Mouse (Mus musculus): Measurements from ENCODE around the gene Hoxa5.
A peak's percentile ranks its signal among the peaks of the same experiment; 100 is the strongest.

The Hoxa5 gene

GRCm38 (mm10) chr6:52164626-52165440 lies 39.6 kb downstream of the Hoxa5 start, which contains the start of gene Hoxa2:
TSS of gene Hoxa2 (minus strand) at chr6:52164831.
- no peak for DNase-seq (ENCODE audit: extremely low read depth, low read depth, low spot score)

- no peak for DNase-seq (ENCODE audit: extremely low read depth, low read depth, low spot score)
These were observed 40.2 kb downstream of the Hoxa5 start for GRCm38 (mm10) chr6:52164051-52164625.

GRCm38 (mm10) chr6:52163366-52164031 lies 40.9 kb downstream of the Hoxa5 start:
- no peak for DNase-seq (ENCODE audit: extremely low read depth, low read depth, low spot score)

- no peak for DNase-seq (ENCODE audit: extremely low read depth, low read depth, low spot score)
These were observed 41.6 kb downstream of the Hoxa5 start for GRCm38 (mm10) chr6:52162611-52163365.

- no peak for DNase-seq (ENCODE audit: extremely low read depth, low read depth, low spot score)
These were observed 42.4 kb downstream of the Hoxa5 start for GRCm38 (mm10) chr6:52162093-52162380.

- no peak for DNase-seq (ENCODE audit: extremely low read depth, low read depth, low spot score)
These were observed 42.9 kb downstream of the Hoxa5 start for GRCm38 (mm10) chr6:52161336-52162092.

- peak; percentile 30 for DNase-seq (ENCODE audit: extremely low read depth, low read depth, low spot score)
These were observed 43.7 kb downstream of the Hoxa5 start for GRCm38 (mm10) chr6:52160511-52161335.

- DNase-seq (ENCODE audit: extremely low read depth, low read depth, low spot score): no peak
These were observed 44.4 kb downstream of the Hoxa5 start for GRCm38 (mm10) chr6:52159979-52160378.

GRCm38 (mm10) chr6:52159164-52159761 lies 45.1 kb downstream of the Hoxa5 start:
- no peak for DNase-seq (ENCODE audit: extremely low read depth, low read depth, low spot score)

- DNase-seq (ENCODE audit: extremely low read depth, low read depth, low spot score): no peak
These were observed 45.9 kb downstream of the Hoxa5 start, which contains the start of gene Hoxa1 for GRCm38 (mm10) chr6:52158276-52159051. TSS of gene Hoxa1 (minus strand) at chr6:52158317.

GRCm38 (mm10) chr6:52157466-52158275 lies 46.7 kb downstream of the Hoxa5 start:
- DNase-seq (ENCODE audit: extremely low read depth, low read depth, low spot score): no peak

- no peak for DNase-seq (ENCODE audit: extremely low read depth, low read depth, low spot score)
These were observed 47.7 kb downstream of the Hoxa5 start for GRCm38 (mm10) chr6:52156551-52157200.

GRCm38 (mm10) chr6:52155471-52155870 lies 48.9 kb downstream of the Hoxa5 start:
- DNase-seq (ENCODE audit: extremely low read depth, low read depth, low spot score): no peak

- DNase-seq (ENCODE audit: extremely low read depth, low read depth, low spot score): no peak
These were observed 50.3 kb downstream of the Hoxa5 start for GRCm38 (mm10) chr6:52154044-52154443.

GRCm38 (mm10) chr6:52153270-52153669 lies 51.1 kb downstream of the Hoxa5 start:
- DNase-seq (ENCODE audit: extremely low read depth, low read depth, low spot score): no peak

GRCm38 (mm10) chr6:52152226-52153193 lies 51.9 kb downstream of the Hoxa5 start:
- no peak for DNase-seq (ENCODE audit: extremely low read depth, low read depth, low spot score)

Measured in fat pad, adult 2 months (tissue).